Mouse (Mus musculus): ENCODE measurements at regions not wholly inside any gene's neighbourhood (a gene's known extent, or its start where the extent isn't known, plus 50 kb on each side); places are given as distances from the start of the nearest gene placed in this dataset.

DNA sequence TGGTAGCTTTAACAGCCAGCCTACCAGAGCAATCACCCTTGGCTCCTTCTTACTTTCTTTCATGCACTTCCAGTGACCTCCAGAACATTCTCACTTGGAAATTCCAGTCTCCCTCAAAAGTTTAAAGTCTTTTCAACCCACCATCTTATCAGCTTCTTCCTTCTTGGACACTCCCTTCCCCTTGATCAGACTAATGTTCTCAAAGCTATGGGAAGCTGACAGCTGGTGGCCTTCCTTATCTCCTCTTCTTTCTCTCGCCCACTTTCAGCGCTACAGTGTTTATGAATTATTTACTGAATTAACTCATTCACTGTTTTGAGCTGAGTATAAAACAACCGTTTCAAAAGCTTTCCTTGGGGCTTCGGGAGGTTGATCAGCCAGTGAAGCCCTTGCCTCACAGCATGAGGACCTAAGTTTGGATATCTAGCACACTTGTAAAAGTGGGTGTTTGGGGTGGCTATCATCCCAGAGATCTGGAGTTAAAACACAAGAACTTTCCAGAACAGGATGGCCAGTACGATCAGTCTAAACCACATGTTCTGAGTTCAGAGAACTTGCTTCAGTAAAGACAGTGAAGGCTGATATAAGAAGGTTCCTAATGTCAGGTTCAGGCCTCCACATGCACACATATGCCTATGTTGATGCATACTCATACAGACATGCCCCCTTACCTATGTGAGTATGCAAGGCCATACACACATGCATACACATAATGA, 59.7 kb upstream of the Ikzf2 start:
- DNase-seq: no peak

DNA sequence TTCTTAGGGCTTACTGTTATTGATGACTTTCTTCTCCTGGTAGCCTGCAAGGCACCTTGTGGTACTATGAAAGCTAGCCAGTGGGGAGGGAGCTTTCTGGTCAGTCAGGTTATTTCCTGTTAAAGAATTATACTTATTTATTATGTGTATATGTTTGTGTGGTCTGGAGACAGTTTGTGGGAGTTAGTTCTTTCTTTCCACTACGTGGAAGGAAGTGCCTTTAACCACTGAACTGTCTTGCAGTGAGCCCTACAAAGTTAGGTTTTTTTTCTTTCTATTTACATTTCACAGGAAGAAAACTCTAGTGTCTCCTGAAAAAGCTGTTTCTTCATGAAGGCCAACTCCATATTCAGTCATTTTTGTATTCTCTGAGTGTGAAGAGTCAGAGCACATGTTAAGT, 65.7 kb upstream of the Ikzf2 start:
- no peak for DNase-seq

DNA sequence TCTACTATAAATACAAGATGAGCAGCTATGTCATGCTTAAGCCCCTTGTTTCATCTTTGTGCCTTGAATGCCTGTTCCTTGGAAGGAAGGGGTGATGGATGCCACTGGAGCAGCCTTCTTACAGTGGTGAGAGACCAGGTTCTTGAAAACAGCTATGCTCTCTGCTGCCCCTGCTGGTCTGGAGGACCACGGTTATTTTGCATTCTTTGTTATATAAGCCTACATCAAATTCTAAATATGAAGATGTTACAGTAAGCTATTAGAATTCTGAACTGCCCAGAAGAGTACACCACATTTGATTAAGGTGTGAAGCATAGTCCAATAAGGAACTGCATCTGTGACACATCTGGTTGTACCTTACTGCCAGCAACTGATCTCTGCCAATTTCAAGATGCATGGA, 69.1 kb upstream of the Spag16 start:
- DNase-seq: no peak

DNA sequence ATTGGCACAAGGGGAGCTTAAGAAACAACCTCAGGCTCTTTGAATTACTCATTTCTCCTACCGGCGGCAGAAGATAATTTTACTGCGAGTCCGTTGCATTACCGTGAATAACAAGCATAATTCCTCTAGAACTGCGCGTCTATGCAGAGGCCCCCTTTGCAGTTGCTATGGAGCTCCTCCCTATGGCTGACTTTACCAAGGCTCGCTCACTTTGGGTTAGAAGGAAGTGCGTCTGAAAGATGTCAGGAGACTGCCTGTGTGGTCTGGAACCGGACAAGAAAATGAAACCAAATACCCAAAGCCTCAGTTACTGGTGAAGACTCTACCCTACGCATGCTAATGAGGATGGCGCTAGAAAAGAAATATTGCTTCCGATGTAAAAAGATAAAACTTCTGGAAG, 67.2 kb upstream of the Spag16 start:
- peak; percentile 42 to 47 for DNase-seq

DNA sequence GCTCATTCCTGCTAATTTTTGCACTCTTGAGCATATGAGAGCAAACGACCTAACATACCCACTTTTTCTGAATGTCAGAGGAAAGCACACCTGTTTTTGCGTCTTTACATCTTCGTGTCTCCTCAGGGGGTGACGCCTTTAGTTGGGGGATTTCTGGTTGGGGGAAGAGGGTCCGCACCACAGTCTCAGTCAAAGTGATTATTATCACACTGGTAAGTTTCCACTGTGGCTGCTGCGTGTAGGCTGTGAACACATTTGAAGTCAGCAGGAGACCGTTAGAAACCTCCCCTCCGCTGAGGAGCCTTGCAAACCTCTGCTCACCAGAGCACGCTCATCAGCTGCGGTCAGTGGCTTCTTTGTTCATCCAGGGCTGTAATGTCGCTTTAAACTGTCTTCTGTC, 58.1 kb upstream of the Spag16 start:
- DNase-seq: peak; percentile 68 to 81

DNA sequence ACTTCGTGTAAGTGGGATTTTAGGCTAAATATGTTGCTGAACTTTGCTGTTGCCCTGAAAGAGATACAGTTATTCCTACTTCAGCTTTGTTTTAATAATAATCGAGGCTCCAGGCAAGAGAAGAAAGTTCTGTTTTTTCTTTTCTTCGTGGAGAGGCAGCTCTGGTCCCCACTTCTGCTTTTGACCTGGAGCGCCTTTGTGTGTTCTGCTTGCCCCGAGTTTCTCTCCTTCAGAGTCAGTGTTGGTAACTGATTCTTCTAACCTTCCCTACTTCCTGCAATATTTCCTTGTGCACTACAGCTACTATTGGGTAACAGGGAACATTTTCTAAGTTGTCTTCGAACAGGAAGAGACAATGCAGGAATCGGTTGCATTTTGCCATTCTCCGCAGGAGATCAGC, 56.6 kb upstream of the Spag16 start:
- no peak for DNase-seq

DNA sequence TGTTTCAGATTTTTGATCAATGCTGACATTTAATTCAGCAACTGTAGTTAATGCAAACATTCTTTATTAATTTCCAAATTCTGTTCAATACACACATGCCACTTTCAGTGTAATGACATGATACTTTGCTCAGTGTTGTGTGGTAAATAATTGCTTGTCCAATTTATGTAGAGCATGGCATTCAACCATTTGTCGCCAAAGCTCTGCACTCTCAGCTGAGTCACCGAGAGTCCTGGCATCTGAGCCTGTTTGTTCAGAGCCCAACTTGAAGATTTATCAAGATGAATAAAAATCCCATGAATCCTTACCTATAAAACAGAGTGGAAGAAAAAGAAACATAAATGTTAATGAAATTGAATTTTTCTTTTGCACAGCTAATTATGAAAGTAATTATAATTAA, 55.3 kb upstream of the Spag16 start:
- DNase-seq: no peak

DNA sequence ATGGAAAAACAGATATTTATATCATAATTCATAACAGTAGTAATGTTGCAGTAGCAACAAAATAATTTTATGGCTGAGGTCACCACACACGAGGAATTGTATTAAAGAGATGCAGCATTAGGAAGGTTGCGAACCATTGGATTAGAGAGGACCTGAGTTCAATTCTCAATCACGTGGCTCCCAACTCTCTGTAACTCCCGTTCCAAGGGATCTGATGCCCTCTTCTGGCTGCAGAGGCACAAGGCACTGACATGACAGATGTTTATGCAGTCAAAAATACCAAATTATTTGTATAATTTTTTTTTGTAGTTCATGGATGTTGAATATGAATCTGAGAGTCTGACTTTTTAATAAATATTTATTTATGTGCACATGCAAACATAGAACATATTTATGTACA, 51.2 kb upstream of the Spag16 start:
- DNase-seq: peak; percentile 50 to 63
